Mouse (Mus musculus) adrenal gland, adult 8-10 months (tissue): ENCODE measurements around the gene Cxcr6. TPM values are rescaled to one million over a fixed set of nuclear protein-coding genes. Genes with fewer than 3 reads are reported as not detected.
"Not testable (repeated sequence)": the region's sequence is repeated elsewhere in the genome, so short reads cannot be mapped to it uniquely, and the experiment has no call there.

ENCODE experiments used
- DNase-seq: peaks from one replicate; pipeline ENCODE4 v3.0.0; 2022
- total RNA-seq, 4 experiments: library from RNA; stranded (reverse); gene quantifications; 2 replicates each; pipeline ENCODE4 v1.2.4; 2022

Cxcr6 gene
- under 1 TPM in 3 of 4 experiments, not detected in 1; 0.46 to 0.75 (median 0.49) TPM for total RNA-seq

DNA sequence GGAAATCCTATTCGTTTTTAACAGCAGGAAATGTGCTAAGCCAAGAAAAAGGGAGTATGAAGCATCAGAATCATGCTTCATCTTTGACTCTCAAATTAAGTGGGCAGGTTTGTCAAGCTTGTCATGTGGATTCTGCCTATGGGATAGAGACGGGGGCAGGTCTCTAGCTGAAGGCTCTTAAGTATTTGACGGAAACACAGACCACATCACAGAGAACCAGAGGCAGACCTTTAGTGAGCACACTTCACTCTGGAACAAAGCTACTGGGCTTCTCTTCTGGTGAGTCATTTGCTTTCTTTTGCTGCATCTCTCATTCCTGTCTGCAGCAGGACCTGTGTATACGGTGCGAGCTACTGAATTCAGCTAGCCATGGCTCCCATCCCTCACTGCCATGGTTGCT lies at the start of gene Cxcr6:
Cxcr6 (plus strand) TSS at position 209 of the 400 bp plus-strand sequence.
- DNase-seq, result no peak

DNA sequence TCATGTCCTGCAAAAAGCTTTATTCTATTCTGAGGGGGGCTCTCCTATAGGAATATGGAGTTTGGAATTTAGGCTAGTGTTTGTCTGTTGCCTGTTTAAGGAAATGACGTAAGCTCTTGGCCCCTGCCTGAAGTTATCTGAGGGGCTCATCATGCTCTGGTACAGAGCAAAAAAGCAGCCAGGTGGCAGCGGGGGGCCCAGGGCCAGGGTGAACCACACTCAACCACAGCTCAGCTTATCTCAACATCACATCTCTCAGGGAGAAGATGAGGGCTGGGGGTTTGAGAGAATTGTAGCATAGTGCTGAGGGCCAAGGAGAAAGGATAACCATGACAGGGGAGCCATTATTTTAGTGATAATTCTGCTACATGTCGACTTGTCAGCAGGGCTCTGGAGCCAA lies 49.5 kb upstream of the Cxcr6 start:
- DNase-seq, result no peak

GRCm38 (mm10) chr9:123757326-123757725 lies 48.9 kb upstream of the Cxcr6 start:
- no peak for DNase-seq

DNA sequence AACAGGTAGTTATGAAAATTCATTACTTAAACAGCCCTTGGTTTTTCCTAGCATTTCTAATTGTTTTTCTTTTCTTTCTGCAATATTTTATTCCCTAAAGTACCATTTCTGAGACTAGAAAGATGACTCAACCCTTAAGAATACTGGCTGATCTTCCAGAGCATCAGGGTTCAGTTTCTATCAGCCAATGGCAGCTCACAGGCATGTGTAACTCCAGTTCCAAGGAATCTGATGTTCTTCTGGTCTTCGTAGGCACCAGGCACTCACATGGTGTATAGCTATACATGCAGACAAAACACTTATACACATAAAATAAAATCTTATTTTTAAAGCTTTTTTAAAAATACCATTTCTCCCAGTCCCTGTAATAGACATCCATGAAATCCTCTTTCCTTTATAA lies 48.1 kb upstream of the Cxcr6 start:
- DNase-seq, result no peak

- no peak for DNase-seq
These were observed 47.6 kb upstream of the Cxcr6 start for GRCm38 (mm10) chr9:123758645-123759044.

GRCm38 (mm10) chr9:123760806-123761205 lies 45.5 kb upstream of the Cxcr6 start:
- DNase-seq, result no peak

DNA sequence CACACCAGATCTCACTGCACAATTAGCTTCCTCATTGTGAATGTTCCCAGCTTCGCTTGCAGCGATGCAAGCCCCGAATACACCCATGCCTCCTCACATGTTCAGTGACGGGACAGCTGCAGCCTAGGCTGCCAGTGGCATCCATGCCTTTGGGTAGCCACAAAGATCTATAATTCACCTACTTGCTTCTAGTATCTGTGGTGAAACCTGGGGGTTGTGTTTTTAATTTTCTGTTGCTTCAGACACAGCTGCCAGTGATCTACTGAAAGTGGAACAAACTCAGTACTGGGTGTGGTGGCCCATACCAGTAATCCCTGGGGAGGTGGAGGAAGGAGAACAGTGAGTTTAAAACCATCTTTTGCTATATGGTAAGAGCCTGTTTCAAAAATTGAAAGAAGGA lies 43.4 kb upstream of the Cxcr6 start:
- DNase-seq, result no peak

GRCm38 (mm10) chr9:123763771-123764170 lies 42.5 kb upstream of the Cxcr6 start:
- DNase-seq, result no peak

DNA sequence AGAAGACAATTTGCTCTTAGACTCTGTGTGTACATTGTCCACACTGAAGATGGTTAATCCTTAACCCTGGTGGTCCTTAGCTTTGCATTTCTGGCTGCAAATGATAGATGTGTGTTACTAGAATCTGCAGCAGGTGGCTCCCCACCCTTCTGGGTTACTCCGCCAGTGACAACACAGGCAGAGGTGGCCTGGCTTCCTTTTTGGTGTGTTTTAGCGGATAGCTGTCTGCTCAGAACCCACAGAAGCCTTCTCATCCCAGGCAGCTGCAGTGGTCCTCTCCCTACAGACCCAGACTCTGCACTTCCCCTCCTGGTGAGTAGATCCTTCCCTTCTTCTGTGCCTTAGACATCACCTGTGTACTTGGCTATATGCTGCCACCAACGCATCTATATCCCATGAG lies 39.3 kb upstream of the Cxcr6 start:
- DNase-seq, result no peak

GRCm38 (mm10) chr9:123768443-123768842 lies 37.8 kb upstream of the Cxcr6 start:
- DNase-seq, result peak; percentile 13

DNA sequence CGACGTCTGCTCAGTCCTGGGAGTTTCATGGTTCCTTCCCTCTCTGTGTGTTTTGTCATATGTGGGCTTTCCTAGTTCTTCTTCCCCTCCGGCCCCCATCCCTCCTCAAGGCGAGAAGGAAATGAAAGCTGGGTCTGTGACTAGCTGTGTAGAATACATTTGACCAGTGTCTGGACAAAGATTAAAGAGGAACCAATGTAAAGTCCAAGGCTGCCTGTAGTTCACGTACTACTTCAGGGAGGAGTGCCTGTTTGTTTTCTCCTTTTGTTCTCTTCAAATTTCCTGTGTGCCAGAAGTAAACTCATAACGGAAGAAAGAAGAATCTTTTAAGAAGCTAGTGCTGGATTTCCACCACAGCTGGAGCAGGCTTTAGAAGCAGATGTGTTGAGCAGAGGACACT lies 36.7 kb upstream of the Cxcr6 start:
- no peak for DNase-seq

- DNase-seq, result not testable (repeated sequence)
These were observed 33.0 kb upstream of the Cxcr6 start for GRCm38 (mm10) chr9:123773299-123773698.

- DNase-seq, result no peak
These were observed 17.3 kb upstream of the Cxcr6 start for GRCm38 (mm10) chr9:123788855-123789529.

DNA sequence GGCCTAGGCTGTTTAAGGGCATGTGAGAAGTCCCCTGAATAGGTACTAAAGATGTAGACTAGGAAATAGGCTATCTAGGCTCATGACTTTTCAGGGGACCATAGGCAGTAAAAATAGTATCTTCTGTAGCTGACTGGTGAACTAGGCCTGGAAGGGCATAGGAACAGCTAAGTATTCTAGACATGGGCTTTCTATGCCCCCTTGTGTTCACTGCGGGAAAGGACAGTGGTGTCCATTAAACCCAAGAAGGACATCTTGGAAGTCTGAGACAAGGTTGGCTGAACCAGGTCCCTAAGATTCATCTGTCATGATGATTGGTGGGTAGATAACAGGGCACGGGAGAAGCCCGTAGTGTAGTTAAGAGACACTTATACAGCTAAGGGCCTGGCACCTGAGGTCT lies 10.1 kb upstream of the Cxcr6 start:
- no peak for DNase-seq

DNA sequence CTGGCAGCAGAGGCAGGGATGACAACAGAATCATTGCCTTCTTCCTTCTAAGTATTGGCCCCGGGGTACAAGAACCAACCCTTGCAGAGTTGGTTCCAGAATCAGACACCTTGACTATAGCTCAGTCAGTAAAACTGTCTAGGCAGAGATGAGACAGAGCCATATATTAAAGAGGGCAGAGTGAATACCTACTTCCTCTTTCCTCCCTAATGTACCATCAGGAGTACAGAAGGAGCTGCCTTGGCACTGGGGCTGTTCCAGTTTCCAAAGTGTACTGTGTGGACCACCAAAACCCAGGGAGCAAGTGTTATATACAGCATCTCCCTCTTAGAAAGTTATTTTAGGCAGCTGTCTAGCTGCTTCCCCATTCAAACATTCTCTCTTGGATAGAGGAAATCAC lies 4.7 kb upstream of the Cxcr6 start:
- DNase-seq, result no peak

DNA sequence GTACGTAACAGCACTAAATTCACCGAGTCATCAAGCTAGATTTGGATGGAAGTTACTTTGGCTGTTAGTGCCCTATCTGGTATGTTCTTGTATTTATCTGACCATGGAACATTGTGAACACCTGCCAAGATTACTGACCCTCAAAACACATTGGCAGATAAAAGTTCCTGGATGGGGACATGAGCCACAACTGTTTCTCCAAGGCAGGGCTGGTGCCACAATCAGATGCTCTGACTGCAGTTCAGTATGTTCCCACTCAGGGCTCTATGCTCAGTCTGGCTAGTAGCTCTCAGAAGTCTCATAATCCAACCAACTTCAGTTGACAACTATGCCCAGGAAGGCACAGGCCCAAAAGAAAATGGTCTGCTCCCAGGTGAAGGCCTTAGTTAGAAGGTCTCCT lies 3.9 kb upstream of the Cxcr6 start:
- DNase-seq, result no peak

GRCm38 (mm10) chr9:123802896-123803295 lies 3.4 kb upstream of the Cxcr6 start:
- DNase-seq, result no peak

DNA sequence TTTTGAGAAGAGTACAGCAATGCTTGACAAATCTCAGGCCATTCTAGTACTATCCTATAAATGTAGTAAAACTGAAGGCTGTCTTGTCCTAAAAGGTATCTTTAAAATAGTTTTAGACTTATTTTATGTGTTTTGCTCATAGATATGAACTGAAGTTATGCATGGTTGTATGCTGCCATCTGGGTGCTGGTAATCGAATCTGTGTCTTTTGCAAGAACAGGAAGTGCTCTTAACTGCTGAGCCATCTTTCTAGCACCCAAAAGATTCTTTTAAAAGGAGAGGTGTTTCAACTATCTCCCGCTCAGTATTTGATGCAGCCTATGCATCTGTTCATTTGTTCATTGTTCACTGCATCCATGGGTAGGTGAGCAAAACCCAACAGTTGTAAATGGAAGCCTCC lies 1.0 kb upstream of the Cxcr6 start:
- DNase-seq, result no peak

DNA sequence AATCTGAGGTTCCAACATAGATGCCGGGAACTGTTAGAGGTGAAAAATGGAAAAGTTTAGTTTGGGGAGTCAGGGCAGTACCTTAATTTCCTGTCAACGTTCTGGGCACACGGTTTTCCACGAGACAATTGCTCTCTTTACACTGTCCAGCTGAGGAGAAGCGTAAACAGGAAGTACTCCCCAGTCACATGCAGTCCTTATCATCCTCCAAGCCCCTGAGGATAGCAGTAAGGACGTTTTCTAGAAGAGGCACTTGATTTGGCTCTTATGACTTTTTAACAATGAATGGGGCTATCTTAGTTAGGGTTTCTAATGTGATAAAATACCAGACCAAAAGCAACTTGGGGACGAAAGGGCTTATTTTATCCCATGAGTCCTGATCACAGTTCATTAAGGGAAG lies 2.3 kb downstream of the Cxcr6 start:
- no peak for DNase-seq

DNA sequence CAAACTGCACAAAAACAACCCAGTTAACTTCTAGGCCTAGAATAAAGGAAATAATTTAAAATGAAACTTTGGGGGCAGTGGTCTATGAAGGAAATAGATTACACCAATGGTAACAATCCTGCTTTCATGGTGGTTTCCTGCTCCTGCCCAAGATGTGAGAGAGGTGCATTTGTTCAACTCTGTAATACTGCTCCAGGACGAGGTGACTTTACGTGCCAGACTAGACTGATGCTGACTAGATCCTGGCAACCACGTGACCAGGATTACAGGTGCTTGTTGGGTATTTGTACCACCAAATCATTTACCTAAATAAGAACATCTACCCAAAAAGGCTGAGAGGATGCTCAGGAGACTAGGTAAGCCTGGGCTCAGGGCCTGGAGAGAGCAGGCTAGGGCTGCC lies 5.6 kb downstream of the Cxcr6 start:
- DNase-seq, result no peak

- no peak for DNase-seq
These were observed 8.1 kb downstream of the Cxcr6 start for GRCm38 (mm10) chr9:123814326-123814725.

- DNase-seq, result no peak
These were observed 8.5 kb downstream of the Cxcr6 start for GRCm38 (mm10) chr9:123814821-123815220.

DNA sequence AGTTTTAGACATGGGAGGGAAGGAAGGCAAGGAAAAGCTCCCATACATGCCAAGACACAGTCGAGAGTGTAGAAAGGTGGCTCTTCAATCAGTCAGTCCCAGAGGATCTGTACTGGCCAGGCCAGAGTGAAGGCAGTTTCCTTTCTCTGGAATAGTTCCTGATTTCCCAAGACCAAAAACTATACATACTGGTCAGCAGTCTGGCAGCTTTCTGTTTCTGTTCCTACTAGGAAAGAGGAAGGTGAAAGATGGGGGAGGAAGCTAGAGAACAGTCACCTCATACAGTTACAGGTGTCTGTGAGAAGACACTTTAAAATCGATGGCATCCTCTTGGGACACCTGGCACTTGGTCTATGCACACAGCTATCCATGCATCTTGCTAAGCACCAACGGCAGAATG lies 9.2 kb downstream of the Cxcr6 start:
- no peak for DNase-seq

DNA sequence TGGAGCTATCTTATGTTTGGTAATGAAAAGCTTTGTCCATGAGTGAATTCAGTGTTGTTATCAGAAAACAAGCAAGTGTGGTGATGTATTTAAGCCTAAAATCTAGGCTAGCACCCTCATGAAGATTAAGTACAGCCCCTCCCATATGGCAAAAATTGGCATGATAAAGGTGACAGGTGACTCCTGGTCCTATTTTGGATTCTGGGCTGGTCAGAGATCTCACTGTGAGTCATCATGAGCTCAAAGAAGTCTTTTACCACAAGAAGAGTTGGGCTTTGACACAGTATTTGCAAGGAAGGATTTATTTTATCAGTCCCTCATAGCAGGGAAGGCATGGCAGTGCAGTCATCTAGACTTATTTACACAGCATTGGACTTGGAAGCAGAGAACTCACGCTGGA lies 9.7 kb downstream of the Cxcr6 start:
- no peak for DNase-seq

GRCm38 (mm10) chr9:123818601-123819000 lies 12.3 kb downstream of the Cxcr6 start:
- no peak for DNase-seq
